Mouse (Mus musculus) testis, adult 2 months (tissue): Measurements from ENCODE around the gene Cd6. TPM values are rescaled to one million over a fixed set of nuclear protein-coding genes. Genes with fewer than 3 reads are reported as not detected.

Experiments used
- H3K27ac ChIP-seq: fragments of 200-500 bp; 2 replicates; pipeline ENCODE4 v1.5.1; 2012; ENCODE audit warnings: low read depth, low read length; ENCODE audit not compliant: control insufficient read depth, insufficient read depth
- H3K27me3 ChIP-seq: fragments of 200-500 bp; 2 replicates; pipeline ENCODE4 v1.6.1; 2012; ENCODE audit warnings: mild to moderate bottlenecking, low read length, moderate library complexity; ENCODE audit not compliant: control insufficient read depth, insufficient read depth
- H3K36me3 ChIP-seq: fragments of 200-500 bp; 2 replicates; pipeline ENCODE4 v1.6.1; 2012; ENCODE audit warnings: mild to moderate bottlenecking, low read length; ENCODE audit not compliant: control insufficient read depth, insufficient read depth
- H3K4me1 ChIP-seq: fragments of 200-500 bp; 2 replicates; pipeline ENCODE4 v1.6.1; 2012; ENCODE audit warnings: low read length; ENCODE audit not compliant: control insufficient read depth, insufficient read depth
- H3K4me3 ChIP-seq: fragments of 200-500 bp; 2 replicates; pipeline ENCODE4 v1.5.1; 2012; ENCODE audit warnings: low read depth, mild to moderate bottlenecking, low read length, moderate library complexity, mixed read lengths; ENCODE audit not compliant: control insufficient read depth
- CTCF ChIP-seq: fragments of 200-500 bp; IDR thresholded peaks from 2 replicates; pipeline ENCODE4 v1.5.1; 2012; ENCODE audit warnings: low read depth, mild to moderate bottlenecking, inconsistent platforms, low read length, moderate library complexity; ENCODE audit not compliant: control insufficient read depth, insufficient read depth, insufficient replicate concordance
- POLR2A ChIP-seq: fragments of 200-500 bp; IDR thresholded peaks from 2 replicates; pipeline ENCODE4 v1.6.1; 2012; ENCODE audit warnings: low read depth, mild to moderate bottlenecking, inconsistent platforms, low read length, moderate library complexity; ENCODE audit not compliant: control insufficient read depth
- polyA plus RNA-seq: library from polyadenylated mRNA; depleted of rRNA; stranded (reverse); fragments of >200 nt; gene quantifications from 2 replicates; pipeline ENCODE4 v1.2.3, GENCODE M21; 2012

Cd6 gene
- polyA plus RNA-seq, 1 experiment, result not detected

DNA sequence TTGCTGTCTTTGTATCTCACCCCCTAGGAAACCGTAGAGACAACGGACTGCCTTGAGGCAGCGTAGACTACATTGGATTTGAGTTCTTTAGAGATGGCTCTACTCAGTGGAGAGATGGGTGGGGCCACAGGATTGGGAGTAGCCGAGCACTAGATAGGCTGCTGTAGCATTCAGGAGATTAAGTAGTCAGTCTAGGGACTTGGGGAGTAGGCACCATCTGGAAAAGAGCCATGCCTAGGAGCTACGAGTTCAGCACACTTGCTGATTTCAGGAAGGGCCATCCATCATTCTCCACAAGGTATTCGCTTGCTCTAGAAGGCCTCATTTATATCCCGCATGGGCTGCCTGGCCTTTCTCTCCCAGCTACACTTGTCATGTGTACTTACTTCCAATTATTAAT, 16.3 kb upstream of the Cd6 start:
- Histone ChIP-seq H3K27ac (no peak overlapping the region), H3K4me3 (no peak overlapping the region), H3K4me1 (peaks cover 7% of the 10 kb centered on the region), H3K27me3 (no peaks in the 10 kb centered on the region), H3K36me3 (no peaks in the 10 kb centered on the region)
- no peak for TF ChIP-seq POLR2A
- TF ChIP-seq CTCF, result no peak

GRCm38 (mm10) chr19:10845454-10845853, 15.6 kb upstream of the Cd6 start:
- Histone ChIP-seq H3K4me3 (no peak overlapping the region), H3K27ac (no peak overlapping the region), H3K36me3 (no peaks in the 10 kb centered on the region), H3K27me3 (no peaks in the 10 kb centered on the region), H3K4me1 (peaks cover 7% of the 10 kb centered on the region)
- TF ChIP-seq CTCF (no peak), POLR2A (no peak)

- TF ChIP-seq POLR2A (no peak), CTCF (no peak)
- Histone ChIP-seq H3K27ac (no peak overlapping the region), H3K4me1 (peaks cover 7% of the 10 kb centered on the region), H3K36me3 (no peaks in the 10 kb centered on the region), H3K27me3 (no peaks in the 10 kb centered on the region), H3K4me3 (no peak overlapping the region)
Observed at GRCm38 (mm10) chr19:10844206-10844605, 14.3 kb upstream of the Cd6 start.

DNA sequence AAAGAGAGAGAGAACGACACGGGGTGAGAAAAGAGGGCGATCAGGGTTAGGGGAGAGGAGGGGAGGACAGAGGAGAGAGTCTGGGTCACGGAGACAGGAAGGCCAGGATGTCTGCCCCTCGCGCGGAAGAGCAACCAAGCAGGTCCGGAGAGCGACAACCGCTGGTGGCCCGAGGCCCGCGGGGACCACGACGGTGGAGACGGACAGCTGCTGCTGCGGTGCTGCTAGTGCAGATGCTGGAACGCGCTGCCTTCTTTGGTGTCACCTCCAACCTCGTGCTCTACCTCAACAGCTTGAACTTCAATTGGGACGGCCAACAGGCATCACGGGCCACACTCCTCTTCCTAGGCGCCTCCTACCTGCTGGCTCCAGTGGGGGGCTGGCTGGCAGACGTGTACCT, 13.1 kb upstream of the Cd6 start:
- Histone ChIP-seq H3K27me3 (no peaks in the 10 kb centered on the region), H3K27ac (no peak overlapping the region), H3K36me3 (no peaks in the 10 kb centered on the region), H3K4me3 (peak overlapping the region; percentile 10), H3K4me1 (peaks cover 7% of the 10 kb centered on the region)
- no peak for TF ChIP-seq CTCF
- TF ChIP-seq POLR2A, result no peak

- TF ChIP-seq POLR2A, result no peak
- no peak for TF ChIP-seq CTCF
- Histone ChIP-seq H3K36me3 (no peaks in the 10 kb centered on the region), H3K27me3 (no peaks in the 10 kb centered on the region), H3K4me3 (no peak overlapping the region), H3K27ac (no peak overlapping the region), H3K4me1 (peaks cover 7% of the 10 kb centered on the region)
Observed at GRCm38 (mm10) chr19:10841721-10842626, 12.1 kb upstream of the Cd6 start.

- no peaks in the 10 kb centered on the region for H3K27me3 ChIP-seq
- H3K36me3 ChIP-seq, result no peaks in the 10 kb centered on the region
- no peak within 1 kb of the TSS for H3K27ac ChIP-seq
- peaks cover 7% of the 10 kb centered on the region for H3K4me1 ChIP-seq
- no peak within 1 kb of the TSS for H3K4me3 ChIP-seq
- no peak for TF ChIP-seq CTCF
- TF ChIP-seq POLR2A, result no peak
Observed at GRCm38 (mm10) chr19:10839010-10839892, 9.4 kb upstream of the Cd6 start, which contains the start of gene Slc15a3. Gene Slc15a3, plus strand, starts transcription at chr19:10839727.

DNA sequence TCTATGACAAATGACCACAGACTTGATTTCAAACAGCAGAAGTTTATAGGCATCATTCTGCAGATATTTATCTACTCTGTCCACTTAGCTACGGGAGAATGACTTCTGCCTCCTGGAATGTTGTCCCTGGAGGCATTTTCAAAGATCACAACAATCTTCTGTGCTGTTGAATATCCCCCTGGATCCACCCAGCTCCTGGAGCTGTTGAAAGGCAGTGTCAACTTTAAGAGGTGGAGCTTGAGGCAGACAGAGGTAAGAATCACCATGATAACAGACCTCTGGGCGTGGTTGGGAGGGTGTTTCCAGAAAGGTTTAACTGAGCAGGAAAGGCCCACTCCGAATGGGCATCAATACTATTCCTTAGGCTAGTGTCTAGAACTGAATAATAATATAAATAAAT, 5.8 kb upstream of the Cd6 start:
- no peaks in the 10 kb centered on the region for H3K36me3 ChIP-seq
- H3K27me3 ChIP-seq, result no peaks in the 10 kb centered on the region
- no peak overlapping the region for H3K27ac ChIP-seq
- H3K4me3 ChIP-seq, result no peak overlapping the region
- peaks cover 7% of the 10 kb centered on the region; the same call in 1 of the 2 replicates for H3K4me1 ChIP-seq
- TF ChIP-seq CTCF, result no peak
- no peak for TF ChIP-seq POLR2A
